Mouse (Mus musculus): ENCODE measurements around the gene Hnrnpm. TPM values are rescaled to one million over a fixed set of nuclear protein-coding genes. Genes with fewer than 3 reads are reported as not detected.

Gene Hnrnpm
- total and polyA plus RNA-seq, 3 experiments = 174 to 756 (median 207) TPM

GRCm38 (mm10) chr17:33600831-33601230 is 85.8 kb downstream of the Hnrnpm start:
- dilution Hi-C loops (cut with MboI; ENCODE audit: extremely low pct_ligation_motif_present, extremely low pct_unique_long_range_greater_than_20kb, low sequenced_read_pairs) = no loop called here
- H3K9ac ChIP-seq (ENCODE audit: insufficient read depth, low read depth) = no peak overlapping the region
- H3K4me1 ChIP-seq (ENCODE audit: control insufficient read depth in 1 of 2, insufficient read depth in 2 of 2) = no peaks in the 10 kb centered on the region
- no peak overlapping the region for H3K27ac ChIP-seq (ENCODE audit: insufficient read depth, low read depth)
- no peak for DNase-seq (ENCODE audit: extremely low read depth)
- in situ Hi-C loops (cut with MboI; ENCODE audit: low pct_ligation_motif_present, low pct_unique_long_range_greater_than_20kb, low sequenced_read_pairs) = no loop called here
- H3K79me2 ChIP-seq (replicated peaks; ENCODE audit: control insufficient read depth, extremely low read depth, insufficient read depth, poor library complexity, severe bottlenecking) = no peaks in the 10 kb centered on the region
- H3K4me2 ChIP-seq (ENCODE audit: insufficient read depth, low read depth, poor library complexity, severe bottlenecking) = no peak overlapping the region
- H3K27me3 ChIP-seq (replicated peaks) = no peaks in the 10 kb centered on the region
- H3K4me3 ChIP-seq (replicated peaks in 1 of 3; ENCODE audit: low read depth in 2 of 3, low read length in 2 of 3, poor library complexity in 1 of 3) = no peak overlapping the region
- no peak for TF ChIP-seq E2F4 (IDR thresholded peaks at IDR 0.05; ENCODE audit: insufficient replicate concordance, low read depth, low read length)
- TF ChIP-seq ZNF384 (IDR thresholded peaks at IDR 0.05; ENCODE audit: low read depth, low read length) = no peak
- TF ChIP-seq CTCF (conservative IDR thresholded peaks at IDR 0.05 in 1 of 2, IDR thresholded peaks at IDR 0.05 in 1 of 2; ENCODE audit: low read depth in 2 of 2, low read length in 2 of 2) = no peak
- no peak for TF ChIP-seq PAX5 (IDR thresholded peaks at IDR 0.05; ENCODE audit: low read length)
- H3K9me3 ChIP-seq (replicated peaks; ENCODE audit: low read length) = peaks cover 6% of the 10 kb centered on the region
- H3K36me3 ChIP-seq (replicated peaks in 1 of 2; ENCODE audit: control insufficient read depth in 1 of 2, insufficient read depth in 1 of 2, low read length in 1 of 2) = peaks cover 9 to 67% of the 10 kb centered on the region in 2 experiments

GRCm38 (mm10) chr17:33599836-33600475 is 86.7 kb downstream of the Hnrnpm start:
- H3K4me1 ChIP-seq (ENCODE audit: control insufficient read depth in 1 of 2, insufficient read depth in 2 of 2) = no peaks in the 10 kb centered on the region
- no peak for TF ChIP-seq RCOR1 (conservative IDR thresholded peaks at IDR 0.05; ENCODE audit: low read depth, low read length)
- no peak for TF ChIP-seq UBTF (IDR thresholded peaks at IDR 0.05; ENCODE audit: low read depth, low read length)
- no peak for TF ChIP-seq POLR2AphosphoS2 (IDR thresholded peaks at IDR 0.05; ENCODE audit: low read depth, low read length)
- no peak for TF ChIP-seq E2F4 (IDR thresholded peaks at IDR 0.05; ENCODE audit: insufficient replicate concordance, low read depth, low read length)
- TF ChIP-seq HCFC1 (IDR thresholded peaks at IDR 0.05; ENCODE audit: low read depth, low read length) = no peak
- TF ChIP-seq JUN (IDR thresholded peaks at IDR 0.05; ENCODE audit: insufficient read depth, low read depth, low read length) = no peak
- no peak for TF ChIP-seq USF2 (conservative IDR thresholded peaks at IDR 0.05; ENCODE audit: low read depth, low read length)
- no peak for TF ChIP-seq EP300 (IDR thresholded peaks at IDR 0.05; ENCODE audit: low read length)
- no peak for TF ChIP-seq ZNF384 (IDR thresholded peaks at IDR 0.05; ENCODE audit: low read depth, low read length)
- no peak for TF ChIP-seq POLR2A (IDR thresholded peaks at IDR 0.05; ENCODE audit: low read depth, low read length)
- no peak for TF ChIP-seq ZKSCAN1 (IDR thresholded peaks at IDR 0.05; ENCODE audit: borderline replicate concordance, low read depth, low read length)
- no peaks in the 10 kb centered on the region for H3K79me2 ChIP-seq (replicated peaks; ENCODE audit: control insufficient read depth, extremely low read depth, insufficient read depth, poor library complexity, severe bottlenecking)
- no peak overlapping the region for H3K27ac ChIP-seq (ENCODE audit: insufficient read depth, low read depth)
- dilution Hi-C loops (cut with MboI; ENCODE audit: extremely low pct_ligation_motif_present, extremely low pct_unique_long_range_greater_than_20kb, low sequenced_read_pairs) (no loop called here), in situ Hi-C loops (cut with MboI; ENCODE audit: low pct_ligation_motif_present, low pct_unique_long_range_greater_than_20kb, low sequenced_read_pairs) (no loop called here)
- H3K4me3 ChIP-seq (replicated peaks in 1 of 3; ENCODE audit: low read depth in 2 of 3, low read length in 2 of 3, poor library complexity in 1 of 3) = no peak overlapping the region
- peaks cover 9 to 65% of the 10 kb centered on the region in 2 experiments for H3K36me3 ChIP-seq (replicated peaks in 1 of 2; ENCODE audit: control insufficient read depth in 1 of 2, insufficient read depth in 1 of 2, low read length in 1 of 2)
- DNase-seq (ENCODE audit: extremely low read depth) = no peak
- H3K9ac ChIP-seq (ENCODE audit: insufficient read depth, low read depth) = no peak overlapping the region
- no peak overlapping the region for H3K4me2 ChIP-seq (ENCODE audit: insufficient read depth, low read depth, poor library complexity, severe bottlenecking)
- peaks cover 6% of the 10 kb centered on the region for H3K9me3 ChIP-seq (replicated peaks; ENCODE audit: low read length)
- no peaks in the 10 kb centered on the region for H3K27me3 ChIP-seq (replicated peaks)

- Histone ChIP-seq H3K4me2 (ENCODE audit: insufficient read depth, low read depth, poor library complexity, severe bottlenecking) (no peak overlapping the region), H3K27me3 (replicated peaks) (no peaks in the 10 kb centered on the region), H3K79me2 (replicated peaks; ENCODE audit: control insufficient read depth, extremely low read depth, insufficient read depth, poor library complexity, severe bottlenecking) (no peaks in the 10 kb centered on the region), H3K36me3 (replicated peaks in 1 of 2; ENCODE audit: control insufficient read depth in 1 of 2, insufficient read depth in 1 of 2, low read length in 1 of 2) (peaks cover 9 to 65% of the 10 kb centered on the region in 2 experiments), H3K4me1 (ENCODE audit: control insufficient read depth in 1 of 2, insufficient read depth in 2 of 2) (no peaks in the 10 kb centered on the region), H3K4me3 (replicated peaks in 1 of 3; ENCODE audit: low read depth in 2 of 3, low read length in 2 of 3, poor library complexity in 1 of 3) (no peak overlapping the region), H3K27ac (ENCODE audit: insufficient read depth, low read depth) (no peak overlapping the region), H3K9me3 (replicated peaks; ENCODE audit: low read length) (peaks cover 6% of the 10 kb centered on the region), H3K9ac (ENCODE audit: insufficient read depth, low read depth) (no peak overlapping the region)
- TF ChIP-seq MEF2A (IDR thresholded peaks at IDR 0.05; ENCODE audit: borderline replicate concordance, low read depth, low read length) (no peak), KAT2A (IDR thresholded peaks at IDR 0.05; ENCODE audit: insufficient replicate concordance, low read length) (no peak), ELF1 (IDR thresholded peaks at IDR 0.05; ENCODE audit: low read depth, low read length) (no peak), HCFC1 (IDR thresholded peaks at IDR 0.05; ENCODE audit: low read depth, low read length) (no peak), JUN (IDR thresholded peaks at IDR 0.05; ENCODE audit: insufficient read depth, low read depth, low read length) (no peak), MXI1 (IDR thresholded peaks at IDR 0.05; ENCODE audit: low read depth, low read length) (no peak), POLR2A (IDR thresholded peaks at IDR 0.05; ENCODE audit: low read depth, low read length) (no peak), MAZ (IDR thresholded peaks at IDR 0.05; ENCODE audit: low read depth, low read length) (no peak), CHD1 (IDR thresholded peaks at IDR 0.05; ENCODE audit: low read depth, low read length) (no peak), SMC3 (IDR thresholded peaks at IDR 0.05; ENCODE audit: low read depth, low read length) (no peak), MAX (IDR thresholded peaks at IDR 0.05; ENCODE audit: low read length) (no peak), POLR2AphosphoS2 (IDR thresholded peaks at IDR 0.05; ENCODE audit: low read depth, low read length) (no peak), ZC3H11A (IDR thresholded peaks at IDR 0.05; ENCODE audit: low read depth, low read length) (no peak)
- DNase-seq (ENCODE audit: extremely low read depth) = no peak
- dilution Hi-C loops (cut with MboI; ENCODE audit: extremely low pct_ligation_motif_present, extremely low pct_unique_long_range_greater_than_20kb, low sequenced_read_pairs) = no loop called here
- in situ Hi-C loops (cut with MboI; ENCODE audit: low pct_ligation_motif_present, low pct_unique_long_range_greater_than_20kb, low sequenced_read_pairs) = no loop called here
These were observed 88.2 kb downstream of the Hnrnpm start for GRCm38 (mm10) chr17:33598506-33598905.
